ENCODE assay signal across 30 mouse cellular contexts in genomic region chr2:117968731-117969130, GRCm38 (mm10).
DNase-seq lines count a peak whose midpoint lies in the region; ATAC-seq lines count a peak whose summit lies in the region.
"Had no signal": no experiment of that assay in that cellular context is flagged by ENCODE, and none has a peak within 500 bp of the region (broad histone marks: within the 10 kb centered on the region; RNA-seq: fewer than 3 reads in every experiment).

No protein-coding gene starts in this region.

- H3K36me3 ChIP-seq in intestine, embryonic 16.5 days (ENCODE audit: control insufficient read depth, insufficient read depth, low read length): no peaks in the 10 kb centered on the region
- H3K36me3 ChIP-seq: embryonic facial prominence, embryonic 15.5 days; forebrain, embryonic 10.5 days; forebrain, embryonic 12.5 days; G1E had no signal

- no peaks in the 10 kb centered on the region for H3K27me3 ChIP-seq in intestine, embryonic 16.5 days (replicated peaks; ENCODE audit: control insufficient read depth, insufficient read depth, low read length)
- H3K27me3 ChIP-seq: CH12.LX; embryonic facial prominence, embryonic 13.5 days; embryonic facial prominence, embryonic 15.5 days; forebrain, embryonic 12.5 days; Patski had no signal

- H3K4me2 ChIP-seq in intestine, embryonic 16.5 days (ENCODE audit: low read depth, low read length): no peak overlapping the region
- H3K4me2 ChIP-seq: embryonic facial prominence, embryonic 13.5 days; embryonic facial prominence, embryonic 15.5 days; forebrain, embryonic 12.5 days had no signal

- H3K4me1 ChIP-seq in intestine, embryonic 16.5 days (ENCODE audit: control insufficient read depth, insufficient read depth, low read length): no peaks in the 10 kb centered on the region
- H3K4me1 ChIP-seq: embryonic facial prominence, embryonic 13.5 days; embryonic facial prominence, embryonic 15.5 days; forebrain, embryonic 10.5 days; forebrain, embryonic 12.5 days had no signal

- WGBS in intestine, embryonic 16.5 days: 89% methylated on average over 1 of the region's 1 CpGs

- peak; percentile 35 for DNase-seq in 416B (ENCODE audit: low read depth)
- no peak for DNase-seq in testis, postnatal 14 days (ENCODE audit: low spot score)
- no peak for DNase-seq in gastrocnemius, postnatal 25 days
- no peak for DNase-seq in kidney, postnatal 36 days
- DNase-seq: adrenal gland, adult 8-10 months; adrenal gland, postnatal 14 days; adrenal gland, postnatal 36 days; B cell, adult 2 months; cerebellum, adult 11-12 months; cerebellum, adult 2 months; cerebellum, adult 9-10 months; cerebellum, postnatal 10 days; cerebellum, postnatal 25 days; embryo, embryonic 11 days had no signal

- no peak overlapping the region for H3K27ac ChIP-seq in intestine, embryonic 16.5 days (ENCODE audit: low read length)
- H3K27ac ChIP-seq: embryonic facial prominence, embryonic 13.5 days; embryonic facial prominence, embryonic 15.5 days; forebrain, embryonic 10.5 days; forebrain, embryonic 12.5 days had no signal

- H3K4me3 ChIP-seq in intestine, embryonic 16.5 days (ENCODE audit: low read length): no peak overlapping the region
- H3K4me3 ChIP-seq: embryonic facial prominence, embryonic 13.5 days; embryonic facial prominence, embryonic 15.5 days; erythroblast, embryonic 14.5 days; forebrain, embryonic 10.5 days; forebrain, embryonic 12.5 days had no signal

- ATAC-seq in common myeloid progenitor, adult 5-6 weeks (replicated peaks; ENCODE audit: low read depth, poor library complexity, severe bottlenecking): peak; percentile 85
- ATAC-seq in hematopoietic stem cell, adult 5-6 weeks (replicated peaks in 1 of 2; ENCODE audit: insufficient read depth in 1 of 2, low FRiP score in 2 of 2, low TSS enrichment in 1 of 2, low read depth in 1 of 2, poor library complexity in 2 of 2, severe bottlenecking in 2 of 2): peak; percentile 63 to 82; a peak in 2 of 4 replicates
- ATAC-seq in megakaryocyte progenitor cell, adult 5-6 weeks (replicated peaks; ENCODE audit: poor library complexity): peak; percentile 92
- ATAC-seq in intestine, embryonic 16.5 days: no peak
- ATAC-seq: activated CD4-positive, CD25-positive, alpha-beta regulatory T cell, adult 4 months; CD4-positive, CD25-positive, alpha-beta regulatory T cell, adult 4 months; forebrain, embryonic 14.5 days; forebrain, embryonic 16.5 days; Patski had no signal

- H3K9me3 ChIP-seq in intestine, embryonic 16.5 days (ENCODE audit: control insufficient read depth, low read length): peaks cover 5% of the 10 kb centered on the region; the same call in 1 of the 2 replicates
- H3K9me3 ChIP-seq: forebrain, embryonic 10.5 days; forebrain, embryonic 12.5 days had no signal

- no peak overlapping the region for H3K9ac ChIP-seq in intestine, embryonic 16.5 days (ENCODE audit: low read depth, low read length)
- H3K9ac ChIP-seq: embryonic facial prominence, embryonic 13.5 days; embryonic facial prominence, embryonic 15.5 days; forebrain, embryonic 12.5 days had no signal
